Mouse (Mus musculus) intestine, postnatal 0 days (tissue): ENCODE data around the gene Agpat2. TPM values are rescaled to one million over a fixed set of nuclear protein-coding genes. Genes with fewer than 3 reads are reported as not detected.

ENCODE experiments used
- ATAC-seq: fragments of 200-750 bp; cut with Nextera tagmentation; 2 replicates; pipeline ENCODE4 v1.8.0; 2017; ENCODE audit warnings: mild to moderate bottlenecking, moderate TSS enrichment, moderate library complexity
- H3K27ac ChIP-seq: fragments of 300-500 bp; sonication (generic); 2 replicates; pipeline ENCODE4 v1.5.1; 2014; ENCODE audit warnings: mild to moderate bottlenecking, low read depth, low read length, moderate library complexity
- H3K27me3 ChIP-seq: fragments of 300-500 bp; sonication (generic); replicated peaks from 2 replicates; pipeline ENCODE4 v1.6.1; 2014; ENCODE audit warnings: low read length, mixed read lengths; ENCODE audit not compliant: control insufficient read depth, insufficient read depth
- H3K36me3 ChIP-seq: fragments of 300-500 bp; sonication (generic); 2 replicates; pipeline ENCODE4 v1.6.1; 2014; ENCODE audit warnings: mild to moderate bottlenecking, moderate library complexity; ENCODE audit not compliant: control insufficient read depth, insufficient read depth
- H3K4me1 ChIP-seq: fragments of 300-500 bp; sonication (generic); replicated peaks from 2 replicates; pipeline ENCODE4 v1.6.1; 2014; ENCODE audit warnings: antibody characterized with exemption, low read length, mixed read lengths; ENCODE audit not compliant: control insufficient read depth, insufficient read depth
- H3K4me2 ChIP-seq: fragments of 300-500 bp; sonication (generic); replicated peaks from 2 replicates; pipeline ENCODE4 v1.6.1; 2014; ENCODE audit warnings: low read depth, mild to moderate bottlenecking, moderate library complexity
- H3K4me3 ChIP-seq: fragments of 300-500 bp; sonication (generic); 2 replicates; pipeline ENCODE4 v1.5.1; 2014; ENCODE audit warnings: low read depth, low read length
- H3K9ac ChIP-seq: fragments of 300-500 bp; sonication (generic); 2 replicates; pipeline ENCODE4 v1.6.1; 2014; ENCODE audit warnings: mild to moderate bottlenecking, low read depth, low read length
- H3K9me3 ChIP-seq: fragments of 300-500 bp; sonication (generic); 2 replicates; pipeline ENCODE4 v1.6.1; 2016; ENCODE audit warnings: mixed run types; ENCODE audit not compliant: control insufficient read depth
- CTCF ChIP-seq: sonication (generic); IDR thresholded peaks from 2 replicates; pipeline ENCODE4 v1.5.1; 2016; ENCODE audit warnings: low read depth, mild to moderate bottlenecking, control low read depth, antibody characterized with exemption, moderate library complexity
- WGBS: fragments of 180-500 bp; shearing (Covaris S2); extraction: QIAGEN DNeasy Blood & Tissue Kit; methylation state at CpG from one replicate; pipeline ENCODE4 v1.1.7; 2014; 5-methylcytosine and 5-hydroxymethylcytosine counted together
- polyA plus RNA-seq: library from polyadenylated mRNA; unstranded; fragments of >200 nt; fragmentation: Nextera tagmentation; extraction: Ambion mirVana; gene quantifications from 2 replicates; pipeline ENCODE4 v1.2.1, GENCODE M21; 2015

Agpat2 gene
- polyA plus RNA-seq, 1 experiment from 2014 or later: 128 TPM

DNA sequence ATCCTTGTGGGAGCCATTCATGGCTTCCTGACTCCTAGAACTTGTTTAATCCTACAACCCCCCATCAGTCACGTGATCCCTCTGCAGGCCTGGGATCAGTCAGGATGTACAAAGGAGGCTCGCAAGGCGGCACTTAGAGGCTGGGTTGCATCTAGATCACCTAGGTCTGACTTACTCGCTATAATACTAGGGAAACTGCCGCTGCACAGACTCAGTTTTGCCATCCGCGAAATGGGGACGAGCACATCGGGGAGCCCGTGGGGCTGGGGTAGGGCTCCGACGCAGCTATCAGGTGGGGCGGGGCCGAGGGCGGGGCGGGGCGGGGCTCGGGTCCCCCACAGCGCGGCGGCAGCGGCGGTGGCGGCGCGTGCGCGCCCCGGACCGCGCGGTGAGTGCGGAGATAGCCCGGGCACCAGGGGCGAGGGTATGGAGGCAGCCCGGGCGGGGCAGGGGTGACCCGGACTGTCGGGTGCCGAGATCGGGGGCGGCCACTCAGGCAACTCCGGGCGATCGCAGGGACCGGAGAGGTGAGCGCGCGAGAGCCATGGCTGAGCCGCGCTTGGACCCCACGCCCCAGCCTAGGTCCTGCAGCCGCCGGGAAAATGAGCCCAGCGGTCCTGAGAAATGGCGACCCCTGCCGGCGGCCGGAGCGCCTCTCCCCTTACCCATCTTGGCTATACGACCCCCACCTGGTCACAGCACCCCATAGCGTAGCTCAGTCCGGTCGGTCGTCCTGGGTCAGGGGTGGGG lies 17.7 kb downstream of the Agpat2 start, which contains the start of gene Gm20532:
Gene Gm20532, plus strand, starts transcription at position 346 of the 750 bp plus-strand sequence.
- Histone ChIP-seq H3K4me2 (peak within 1 kb of the TSS; percentile 81), H3K4me1 (no peaks in the 10 kb centered on the region), H3K27me3 (no peaks in the 10 kb centered on the region), H3K27ac (peak within 1 kb of the TSS; percentile 51), H3K9ac (peak within 1 kb of the TSS; percentile 47), H3K4me3 (peak within 1 kb of the TSS; percentile 49), H3K9me3 (no peaks in the 10 kb centered on the region), H3K36me3 (peaks cover 13% of the 10 kb centered on the region; the same call in 1 of the 2 replicates)
- TF ChIP-seq CTCF: peak; percentile 72
- peak; percentile 23; the same call in 1 of the 2 replicates for ATAC-seq
- WGBS: 2% methylated on average over 55 of the region's 65 CpGs

DNA sequence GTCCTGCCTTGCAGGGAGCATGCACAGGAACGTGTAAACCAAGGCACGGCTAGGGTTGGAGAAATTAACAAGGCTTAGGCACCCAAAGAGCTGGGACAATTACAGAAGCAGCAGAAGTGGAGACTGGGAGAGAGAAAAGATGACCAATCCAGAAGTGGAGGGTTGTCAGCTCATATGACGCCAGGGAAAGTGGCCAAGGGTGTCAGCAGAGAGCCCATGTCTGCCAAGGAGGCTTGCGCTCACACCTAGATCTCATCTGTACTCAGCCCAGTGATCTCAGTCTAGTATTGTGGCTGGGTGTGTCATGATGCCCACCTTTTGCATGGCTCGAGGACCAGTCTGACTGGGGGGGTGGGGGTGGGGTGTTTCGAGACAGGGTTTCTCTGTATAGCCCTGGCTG lies 18.5 kb downstream of the Agpat2 start:
- Histone ChIP-seq H3K27me3 (no peaks in the 10 kb centered on the region), H3K9ac (peak overlapping the region; percentile 34; the same call in 1 of the 2 replicates), H3K4me3 (peak overlapping the region; percentile 49), H3K36me3 (0 out of 2 replicates have a peak, but pooled peaks cover 7% of the 10 kb centered on the region), H3K27ac (peak overlapping the region; percentile 50; the same call in 1 of the 2 replicates), H3K4me2 (0 out of 2 replicates have a peak overlapping the region, but pooled peaks have one; percentile 81), H3K4me1 (no peaks in the 10 kb centered on the region), H3K9me3 (no peaks in the 10 kb centered on the region)
- no peak for TF ChIP-seq CTCF
- 55% methylated on average over 6 of the region's 6 CpGs for WGBS
- ATAC-seq: no peak

DNA sequence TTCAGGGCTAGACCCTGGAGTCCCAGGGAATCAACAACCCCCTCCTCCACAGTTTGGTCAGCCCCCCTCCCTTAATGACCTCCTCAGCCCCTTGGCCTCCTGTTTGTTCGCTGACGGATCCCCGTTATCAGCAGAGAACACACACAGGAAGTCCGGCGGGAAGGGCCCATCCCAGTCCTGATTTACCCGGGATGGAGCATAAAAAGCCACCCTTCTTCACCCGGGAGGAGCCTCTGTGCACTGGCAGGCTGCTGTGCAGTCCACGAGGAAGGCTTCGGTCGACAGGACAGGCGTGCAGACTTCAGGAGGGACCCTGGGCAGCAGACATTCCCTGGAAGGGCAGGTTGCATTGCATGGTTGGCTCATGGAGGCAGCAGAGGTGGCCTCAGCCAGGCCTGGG lies 20.6 kb downstream of the Agpat2 start:
- H3K4me2 ChIP-seq: no peak overlapping the region
- peak overlapping the region; percentile 23 for H3K4me3 ChIP-seq
- peak overlapping the region; percentile 34; the same call in 1 of the 2 replicates for H3K9ac ChIP-seq
- WGBS: 27% methylated on average over 11 of the region's 11 CpGs
- H3K27me3 ChIP-seq: no peaks in the 10 kb centered on the region
- H3K4me1 ChIP-seq: no peaks in the 10 kb centered on the region
- ATAC-seq: no peak
- peak overlapping the region; percentile 42 for H3K27ac ChIP-seq
- no peaks in the 10 kb centered on the region for H3K9me3 ChIP-seq
- no peak for TF ChIP-seq CTCF
- no peaks in the 10 kb centered on the region for H3K36me3 ChIP-seq

DNA sequence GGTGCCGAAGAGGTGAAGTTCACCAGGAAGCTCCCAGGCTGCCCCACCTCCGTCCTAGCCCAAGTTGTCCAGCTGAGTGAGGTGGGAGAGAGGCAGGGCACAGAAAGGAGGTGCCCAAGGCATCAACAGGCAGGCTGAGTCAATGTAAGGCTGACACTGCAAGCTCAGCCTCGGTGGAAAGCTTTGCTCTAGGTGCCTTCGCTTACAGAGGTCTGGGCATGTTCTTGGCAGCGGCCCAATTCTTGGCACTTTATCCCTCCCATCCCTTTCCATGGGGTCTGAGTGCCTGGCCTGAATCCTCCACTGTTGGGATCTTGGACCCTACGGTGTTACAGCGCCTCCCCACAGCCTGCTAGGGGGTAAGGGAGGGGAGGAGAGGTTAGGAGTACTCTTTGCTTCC lies 21.5 kb downstream of the Agpat2 start:
- 0 out of 2 replicates have a peak overlapping the region, but pooled peaks have one; percentile 35 for H3K27ac ChIP-seq
- ATAC-seq: no peak
- H3K9ac ChIP-seq: no peak overlapping the region
- 68% methylated on average over 7 of the region's 7 CpGs for WGBS
- no peak overlapping the region for H3K4me2 ChIP-seq
- no peaks in the 10 kb centered on the region for H3K36me3 ChIP-seq
- TF ChIP-seq CTCF: no peak
- H3K9me3 ChIP-seq: no peaks in the 10 kb centered on the region
- no peaks in the 10 kb centered on the region for H3K4me1 ChIP-seq
- H3K4me3 ChIP-seq: no peak overlapping the region
- H3K27me3 ChIP-seq: no peaks in the 10 kb centered on the region

DNA sequence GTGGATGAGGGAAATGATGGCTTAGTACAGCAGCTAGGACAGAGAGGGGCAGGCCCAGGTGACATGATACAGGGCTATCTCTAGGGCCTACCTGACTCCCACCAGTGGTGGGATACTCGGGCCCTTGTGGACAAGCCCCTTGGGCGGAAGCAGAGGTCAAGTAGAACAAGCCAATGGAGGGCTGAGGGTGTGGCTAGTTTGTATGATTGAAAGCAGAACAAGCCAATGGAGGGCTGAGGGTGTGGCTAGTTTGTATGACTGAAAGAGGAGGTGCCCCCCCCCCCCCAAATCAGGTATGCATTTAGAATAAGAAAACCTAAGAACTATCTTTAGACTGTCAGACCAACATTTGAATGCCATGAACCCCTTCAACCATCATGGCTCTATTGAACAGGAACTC lies 22.0 kb downstream of the Agpat2 start:
- Histone ChIP-seq H3K4me3 (no peak overlapping the region), H3K4me2 (no peak overlapping the region), H3K9me3 (no peaks in the 10 kb centered on the region), H3K27me3 (no peaks in the 10 kb centered on the region), H3K36me3 (no peaks in the 10 kb centered on the region), H3K27ac (no peak overlapping the region), H3K4me1 (no peaks in the 10 kb centered on the region), H3K9ac (no peak overlapping the region)
- ATAC-seq: no peak
- no peak for TF ChIP-seq CTCF
- 57% methylated on average over 2 of the region's 2 CpGs for WGBS

GRCm38 (mm10) chr2:26580751-26581150 lies 23.5 kb downstream of the Agpat2 start:
- H3K9ac ChIP-seq: no peak overlapping the region
- ATAC-seq: no peak
- H3K4me2 ChIP-seq: no peak overlapping the region

More at GRCm38 (mm10) chr2:26580751-26581150, 23.5 kb downstream of the Agpat2 start:
- H3K27me3 ChIP-seq: no peaks in the 10 kb centered on the region
- no peaks in the 10 kb centered on the region for H3K36me3 ChIP-seq
- no peak overlapping the region for H3K27ac ChIP-seq
- no peaks in the 10 kb centered on the region for H3K4me1 ChIP-seq
- no peak for TF ChIP-seq CTCF
- no peaks in the 10 kb centered on the region for H3K9me3 ChIP-seq
- no peak overlapping the region for H3K4me3 ChIP-seq
- 76% methylated on average over 5 of the region's 5 CpGs for WGBS
